Mouse (Mus musculus): ENCODE results near the gene Hist1h4k.

- no peak for TF ChIP-seq POLR2A (IDR thresholded peaks at IDR 0.05; ENCODE audit: insufficient read length, low read depth)
- TF ChIP-seq POLR2AphosphoS2 (IDR thresholded peaks at IDR 0.05; ENCODE audit: insufficient read length, low read depth): no peak
- TF ChIP-seq SRF (IDR thresholded peaks at IDR 0.05; ENCODE audit: control insufficient read depth, insufficient read length, low read depth): no peak
- no peak for TF ChIP-seq CEBPB (IDR thresholded peaks at IDR 0.05; ENCODE audit: insufficient read depth, poor library complexity, severe bottlenecking)
- no peak for TF ChIP-seq REST (IDR thresholded peaks at IDR 0.05; ENCODE audit: insufficient read depth, insufficient read length)
- TF ChIP-seq USF1 (IDR thresholded peaks at IDR 0.05; ENCODE audit: low read depth): no peak
- no peak for TF ChIP-seq TCF12 (IDR thresholded peaks at IDR 0.05; ENCODE audit: insufficient read depth, poor library complexity, severe bottlenecking)
- TF ChIP-seq MYOG (IDR thresholded peaks at IDR 0.05; ENCODE audit: control insufficient read depth in 1 of 3, insufficient read depth in 1 of 3, insufficient read length in 2 of 3, low read depth in 2 of 3): no peak
- no peak for TF ChIP-seq MYOD1 (IDR thresholded peaks at IDR 0.05; ENCODE audit: control insufficient read depth in 1 of 3, insufficient read length in 2 of 3, low read depth in 2 of 3)
Observed at GRCm38 (mm10) chr13:21789925-21790324, 39.6 kb upstream of the Hist1h4k start.

Measured in myocyte (in vitro differentiated cells).